Mouse (Mus musculus): ENCODE data around the gene Fbxw7.

GRCm38 (mm10) chr3:84867991-84868390 lies 52.9 kb downstream of the Fbxw7 start:
- TF ChIP-seq POLR2A (IDR thresholded peaks at IDR 0.05; ENCODE audit: low read depth, low read length) (no peak), CTCF (conservative IDR thresholded peaks at IDR 0.05; ENCODE audit: insufficient read depth, insufficient read length, low read depth, low read length) (no peak)

Measured in kidney, adult 2 months (tissue).